Mouse (Mus musculus) hindbrain, embryonic 11.5 days (tissue): ENCODE results near the gene Nploc4. TPM values are rescaled to one million over a fixed set of nuclear protein-coding genes. Genes with fewer than 3 reads are reported as not detected.

ENCODE experiments used
- ATAC-seq: fragments of 200-750 bp; cut with Nextera tagmentation; 2 replicates; pipeline ENCODE4 v1.8.0; 2017; ENCODE audit warnings: mild to moderate bottlenecking, moderate TSS enrichment, moderate library complexity; ENCODE audit not compliant: low FRiP score
- DNase-seq: peaks from one replicate; pipeline ENCODE4 v3.0.0-alpha.2; 2015; ENCODE audit warnings: low spot score
- H3K27ac ChIP-seq: fragments of 300-500 bp; sonication (generic); 2 replicates; pipeline ENCODE4 v1.5.1; 2014; ENCODE audit warnings: mild to moderate bottlenecking, low read depth, low read length
- H3K27me3 ChIP-seq: fragments of 300-500 bp; sonication (generic); 2 replicates; pipeline ENCODE4 v1.6.1; 2014; ENCODE audit warnings: mild to moderate bottlenecking, low read length, moderate library complexity, mixed read lengths; ENCODE audit not compliant: control insufficient read depth, insufficient read depth
- H3K36me3 ChIP-seq: fragments of 300-500 bp; sonication (generic); 2 replicates; pipeline ENCODE4 v1.6.1; 2014; ENCODE audit warnings: mild to moderate bottlenecking, low read length, moderate library complexity, mixed read lengths; ENCODE audit not compliant: control insufficient read depth, insufficient read depth
- H3K4me1 ChIP-seq: fragments of 300-500 bp; sonication (generic); replicated peaks from 2 replicates; pipeline ENCODE4 v1.6.1; 2014; ENCODE audit warnings: low read length, mixed read lengths; ENCODE audit not compliant: control insufficient read depth, insufficient read depth
- H3K4me2 ChIP-seq: fragments of 300-500 bp; sonication (generic); replicated peaks from 2 replicates; pipeline ENCODE4 v1.6.1; 2014; ENCODE audit warnings: mild to moderate bottlenecking, low read depth, low read length
- H3K4me3 ChIP-seq: fragments of 300-500 bp; sonication (generic); 2 replicates; pipeline ENCODE4 v1.5.1; 2014; ENCODE audit warnings: low read depth, low read length
- H3K9ac ChIP-seq: fragments of 300-500 bp; sonication (generic); 2 replicates; pipeline ENCODE4 v1.6.1; 2014; ENCODE audit warnings: low read depth, low read length
- H3K9me3 ChIP-seq: fragments of 300-500 bp; sonication (generic); 2 replicates; pipeline ENCODE4 v1.6.1; 2016; ENCODE audit warnings: low read length; ENCODE audit not compliant: control insufficient read depth
- WGBS: fragments of 180-500 bp; shearing (Covaris S2); extraction: QIAGEN DNeasy Blood & Tissue Kit; methylation state at CpG from one replicate; pipeline ENCODE4 v1.1.7; 2014; 5-methylcytosine and 5-hydroxymethylcytosine counted together
- polyA plus RNA-seq: library from polyadenylated mRNA; unstranded; fragments of >200 nt; fragmentation: Nextera tagmentation; extraction: Ambion mirVana; gene quantifications from 2 replicates; pipeline ENCODE4 v1.2.1, GENCODE M21; 2014

Nploc4 gene
- polyA plus RNA-seq, 1 experiment from 2014 or later = 37.5 TPM

DNA sequence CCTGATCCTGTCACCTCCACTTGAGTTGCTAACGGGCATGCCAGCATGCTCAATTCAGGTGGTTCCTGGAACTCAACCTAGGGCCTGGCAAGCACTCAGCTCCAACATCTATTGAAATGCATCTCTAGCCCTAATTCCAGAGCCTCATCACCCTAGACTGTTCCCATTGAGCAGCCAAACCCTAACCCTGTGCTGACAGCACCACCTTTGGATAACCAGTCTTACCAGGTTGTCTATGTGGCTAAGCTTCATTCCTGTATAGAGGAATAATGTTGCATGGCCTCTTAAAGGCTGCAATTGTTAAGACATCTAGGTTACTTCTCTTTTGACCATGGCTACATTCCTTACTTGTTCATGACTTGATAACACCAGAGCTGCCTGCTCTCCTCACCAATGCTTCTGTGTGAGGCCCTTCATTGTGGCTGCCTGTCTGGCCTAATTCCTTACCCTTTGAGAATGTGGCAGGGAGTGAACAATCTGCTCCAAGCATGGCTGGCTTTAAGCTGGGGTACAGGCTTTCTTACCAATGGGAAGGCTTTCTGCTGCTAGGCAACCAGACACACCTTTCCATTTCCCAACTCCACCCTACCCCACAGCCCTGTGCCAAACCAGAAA lies 92.3 kb downstream of the Nploc4 start:
- DNase-seq (peak; percentile 54), ATAC-seq (no peak)
- no peak overlapping the region for H3K9ac ChIP-seq
- WGBS = 35% methylated on average over 1 of the region's 1 CpGs
- H3K4me2 ChIP-seq = peak overlapping the region; percentile 15
- H3K36me3 ChIP-seq = 0 out of 2 replicates have a peak, but pooled peaks cover 6% of the 10 kb centered on the region
- no peaks in the 10 kb centered on the region for H3K27me3 ChIP-seq
- H3K4me1 ChIP-seq = peaks cover 3% of the 10 kb centered on the region; the same call in 1 of the 2 replicates
- H3K27ac ChIP-seq = no peak overlapping the region
- H3K9me3 ChIP-seq = no peaks in the 10 kb centered on the region
- H3K4me3 ChIP-seq = peak overlapping the region; percentile 6; the same call in 1 of the 2 replicates

DNA sequence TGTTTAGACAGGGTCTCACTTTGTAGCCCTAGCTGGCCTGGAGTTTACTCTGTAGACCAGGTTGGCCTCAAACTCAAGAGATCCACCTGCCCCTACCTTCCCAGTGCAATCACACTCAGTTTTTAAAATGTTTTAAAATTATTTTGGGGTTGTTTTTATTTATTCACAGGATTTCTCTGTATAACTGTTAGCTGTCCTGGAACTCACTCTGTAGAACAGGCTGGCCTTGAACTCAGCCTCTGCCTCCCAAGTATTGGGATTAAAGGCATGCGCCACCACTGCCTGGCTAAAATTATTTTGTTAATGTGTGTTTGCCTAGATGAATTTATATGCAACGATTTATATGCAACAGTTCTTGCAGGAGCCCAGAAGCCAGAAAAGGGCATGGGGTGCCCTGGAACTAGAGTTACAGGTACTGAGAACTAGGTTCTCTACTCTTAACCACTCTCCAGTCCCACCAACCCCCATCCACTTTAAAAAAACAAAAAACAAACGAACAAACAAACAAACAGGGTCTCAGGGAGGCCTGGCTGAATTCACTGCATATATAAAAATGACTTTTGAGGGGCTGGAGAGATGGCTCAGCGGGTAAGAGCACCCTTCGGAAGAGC lies 93.1 kb downstream of the Nploc4 start:
- Histone ChIP-seq H3K27ac (no peak overlapping the region), H3K9me3 (no peaks in the 10 kb centered on the region), H3K36me3 (0 out of 2 replicates have a peak, but pooled peaks cover 6% of the 10 kb centered on the region), H3K9ac (no peak overlapping the region), H3K27me3 (no peaks in the 10 kb centered on the region), H3K4me3 (no peak overlapping the region), H3K4me1 (peaks cover under 1% of the 10 kb centered on the region; the same call in 1 of the 2 replicates), H3K4me2 (no peak overlapping the region)
- peak; percentile 49 for DNase-seq
- 63% methylated on average over 5 of the region's 5 CpGs for WGBS
- ATAC-seq = no peak

DNA sequence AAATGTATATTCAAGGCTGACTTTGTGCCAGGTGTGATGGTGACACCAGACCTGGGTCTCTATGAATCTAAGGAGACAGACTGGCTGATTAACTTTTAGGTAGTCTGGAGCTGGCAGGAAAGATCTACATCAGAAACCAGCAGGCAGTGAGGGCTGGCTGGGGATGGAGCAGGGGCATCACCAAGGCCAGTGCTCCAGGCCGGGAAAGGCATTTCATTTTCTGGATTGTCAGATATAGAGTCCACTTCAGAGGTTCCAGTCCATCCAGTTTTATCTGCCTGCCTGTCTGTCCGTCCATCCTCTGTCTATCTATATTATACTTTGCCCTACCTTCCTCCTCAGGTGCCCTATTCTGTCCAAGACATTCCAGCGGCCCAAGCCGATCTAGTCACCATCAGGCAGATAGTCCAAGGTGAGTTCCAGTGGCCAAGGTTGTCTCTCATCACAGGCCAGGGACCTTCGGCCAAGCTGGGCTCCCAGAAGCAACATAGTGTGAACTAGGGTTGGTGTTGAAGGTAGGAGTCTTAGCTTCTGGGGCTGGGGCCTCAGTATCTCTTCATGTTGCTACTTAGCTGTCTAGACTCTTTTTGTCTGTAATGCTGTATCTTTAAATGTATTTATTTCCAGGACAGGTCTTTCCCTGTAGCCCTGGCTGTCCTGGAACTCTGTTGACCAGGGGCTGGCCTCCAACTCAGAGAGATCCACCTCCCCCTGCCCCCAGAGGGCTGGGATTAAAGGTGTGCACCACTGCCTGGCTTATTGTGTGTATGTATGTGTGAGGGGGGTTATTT lies 93.8 kb downstream of the Nploc4 start:
- DNase-seq (peak; percentile 53), ATAC-seq (no peak)
- WGBS = 81% methylated on average over 5 of the region's 5 CpGs
- no peak overlapping the region for H3K27ac ChIP-seq
- H3K9me3 ChIP-seq = no peaks in the 10 kb centered on the region
- no peaks in the 10 kb centered on the region for H3K27me3 ChIP-seq
- no peak overlapping the region for H3K9ac ChIP-seq
- 0 out of 2 replicates have a peak, but pooled peaks cover 6% of the 10 kb centered on the region for H3K36me3 ChIP-seq
- H3K4me1 ChIP-seq = no peaks in the 10 kb centered on the region
- no peak overlapping the region for H3K4me3 ChIP-seq
- no peak overlapping the region for H3K4me2 ChIP-seq

DNA sequence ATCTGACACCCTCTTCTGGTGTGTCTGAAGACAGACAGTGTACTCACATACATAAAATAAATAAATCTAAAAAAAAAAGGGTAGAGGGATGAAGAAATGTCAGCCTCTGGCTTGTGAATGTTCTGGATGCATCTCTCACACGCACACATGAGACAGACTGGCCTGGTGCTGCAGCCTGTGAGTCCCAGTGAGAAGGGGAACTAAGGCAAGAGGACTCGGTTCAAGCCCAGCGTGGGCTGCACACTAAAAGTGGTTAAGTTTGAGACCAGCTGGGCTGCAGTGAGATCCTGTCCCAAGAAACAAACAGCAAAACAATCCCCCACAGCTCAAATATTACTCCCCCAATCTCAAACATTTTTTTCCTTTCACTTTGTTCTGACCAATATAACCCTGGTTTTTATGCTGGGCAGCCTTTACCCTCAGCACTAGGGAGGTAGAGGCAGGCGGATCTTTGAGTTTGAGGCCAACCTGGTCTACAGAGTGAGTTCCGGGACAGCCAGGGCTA lies 94.8 kb downstream of the Nploc4 start:
- 0 out of 2 replicates have a peak, but pooled peaks cover 6% of the 10 kb centered on the region for H3K36me3 ChIP-seq

DNA sequence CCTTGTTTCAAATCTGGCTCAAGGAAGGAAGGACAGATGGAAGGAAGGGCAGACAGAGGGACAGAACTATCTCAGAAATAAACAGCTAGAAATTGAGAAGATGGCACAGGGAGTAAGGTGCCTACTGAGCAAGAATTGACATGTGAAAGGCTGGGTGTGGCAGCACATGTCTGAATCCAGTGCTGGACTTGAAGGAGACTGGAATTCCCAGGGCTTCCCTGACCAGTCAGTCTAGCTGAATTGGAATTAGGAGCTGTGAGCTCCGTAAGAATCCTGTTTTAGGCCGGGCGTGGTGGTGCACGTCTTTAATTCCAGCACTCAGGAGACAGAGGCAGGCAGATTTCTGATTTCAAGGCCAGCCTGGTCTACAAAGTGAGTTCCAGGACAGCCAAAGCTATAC lies 95.8 kb downstream of the Nploc4 start:
- 0 out of 2 replicates have a peak, but pooled peaks cover 6% of the 10 kb centered on the region for H3K36me3 ChIP-seq
- no peak overlapping the region for H3K27ac ChIP-seq
- no peak for ATAC-seq
- no peaks in the 10 kb centered on the region for H3K27me3 ChIP-seq
- H3K4me1 ChIP-seq = no peaks in the 10 kb centered on the region
- H3K9me3 ChIP-seq = no peaks in the 10 kb centered on the region
- WGBS = 90% methylated on average over 4 of the region's 4 CpGs
- H3K9ac ChIP-seq = no peak overlapping the region
- no peak overlapping the region for H3K4me3 ChIP-seq
- no peak for DNase-seq
- no peak overlapping the region for H3K4me2 ChIP-seq

More for the DNA sequence above, 94.8 kb downstream of the Nploc4 start:
- Histone ChIP-seq H3K4me1 (no peaks in the 10 kb centered on the region), H3K27ac (no peak overlapping the region), H3K9ac (no peak overlapping the region), H3K9me3 (no peaks in the 10 kb centered on the region), H3K4me3 (no peak overlapping the region), H3K4me2 (no peak overlapping the region), H3K27me3 (no peaks in the 10 kb centered on the region)
- ATAC-seq (no peak), DNase-seq (no peak)
- WGBS = 91% methylated on average over 5 of the region's 5 CpGs

DNA sequence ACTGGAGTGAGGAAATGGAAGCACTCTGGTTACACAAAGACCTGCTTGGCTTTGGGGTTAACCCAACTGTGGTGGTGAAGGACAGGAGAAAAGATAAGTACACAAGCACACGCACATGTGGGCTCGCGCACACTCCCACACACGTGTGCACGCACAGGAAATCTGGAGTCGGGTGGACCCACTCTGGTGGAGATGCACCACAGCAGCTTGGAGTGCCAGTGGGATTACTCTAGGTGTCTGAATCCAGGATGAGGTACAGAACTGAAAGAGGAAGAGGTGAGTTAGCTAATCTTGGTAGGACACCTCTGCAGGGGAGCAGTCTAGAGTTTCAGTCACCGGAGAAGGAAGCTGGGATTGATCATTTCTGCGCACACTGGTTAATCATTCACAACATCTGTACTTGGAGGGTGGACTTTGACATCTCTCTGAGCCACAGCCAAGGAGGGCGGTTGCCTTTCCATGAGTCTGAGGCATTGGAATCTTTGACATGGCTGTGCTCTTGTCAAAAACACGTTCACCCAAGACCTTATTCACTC lies 97.5 kb downstream of the Nploc4 start:
- 0 out of 2 replicates have a peak, but pooled peaks cover under 1% of the 10 kb centered on the region for H3K36me3 ChIP-seq
- 85% methylated on average over 10 of the region's 10 CpGs for WGBS
- no peak overlapping the region for H3K27ac ChIP-seq
- no peak for DNase-seq
- no peak overlapping the region for H3K9ac ChIP-seq
- H3K4me2 ChIP-seq = no peak overlapping the region
- no peak for ATAC-seq
- H3K4me3 ChIP-seq = no peak overlapping the region
- H3K9me3 ChIP-seq = no peaks in the 10 kb centered on the region
- H3K27me3 ChIP-seq = no peaks in the 10 kb centered on the region
- H3K4me1 ChIP-seq = no peaks in the 10 kb centered on the region

DNA sequence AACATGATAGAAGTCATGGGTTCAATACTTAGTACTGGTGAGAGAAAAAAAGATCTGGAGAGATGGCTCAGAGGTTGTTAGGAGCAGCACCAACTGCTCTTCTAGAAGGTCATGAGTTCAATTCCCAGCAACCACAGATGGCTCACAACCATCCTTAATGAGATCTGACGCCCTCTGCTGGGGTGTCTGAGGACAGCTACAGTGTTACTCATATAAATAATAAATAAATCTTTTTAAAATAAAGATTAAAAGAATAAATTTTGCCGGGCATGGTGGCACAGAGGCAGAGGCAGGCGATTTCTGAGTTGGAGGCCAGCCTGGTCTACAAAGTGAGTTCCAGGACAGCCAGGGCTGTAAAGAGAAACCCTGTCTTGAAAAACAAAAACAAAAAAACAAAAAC lies 98.7 kb downstream of the Nploc4 start:
- Histone ChIP-seq H3K9ac (no peak overlapping the region), H3K4me3 (no peak overlapping the region), H3K27me3 (no peaks in the 10 kb centered on the region), H3K4me2 (no peak overlapping the region), H3K27ac (no peak overlapping the region), H3K36me3 (no peaks in the 10 kb centered on the region), H3K9me3 (no peaks in the 10 kb centered on the region), H3K4me1 (no peaks in the 10 kb centered on the region)
- no peak for ATAC-seq
- WGBS = 74% methylated on average over 3 of the region's 3 CpGs
- no peak for DNase-seq

DNA sequence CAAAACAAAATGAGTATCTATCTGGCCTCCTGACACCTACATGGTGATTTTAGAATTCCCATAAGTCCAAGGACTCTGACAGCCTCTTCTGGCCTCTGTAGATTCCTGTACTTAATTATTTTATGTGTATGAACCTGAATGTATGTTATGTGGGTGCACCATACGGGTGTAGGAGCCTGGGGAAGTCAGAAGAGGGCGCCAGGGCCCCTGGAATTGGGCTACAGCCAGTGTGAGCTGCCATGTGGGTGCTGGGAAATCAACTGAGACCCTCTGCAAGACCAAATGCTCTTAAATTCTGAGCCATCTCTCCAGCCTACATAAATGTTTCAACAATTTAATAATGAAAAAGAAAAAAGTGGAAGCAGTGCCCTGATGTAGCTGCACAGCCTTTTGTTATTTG lies 100.1 kb downstream of the Nploc4 start:
- H3K9me3 ChIP-seq = no peaks in the 10 kb centered on the region
- H3K4me3 ChIP-seq = no peak overlapping the region
- H3K9ac ChIP-seq = no peak overlapping the region
- DNase-seq = no peak
- WGBS = 41% methylated on average over 2 of the region's 2 CpGs
- no peaks in the 10 kb centered on the region for H3K36me3 ChIP-seq
- H3K27me3 ChIP-seq = no peaks in the 10 kb centered on the region
- H3K27ac ChIP-seq = no peak overlapping the region
- H3K4me2 ChIP-seq = no peak overlapping the region
- no peaks in the 10 kb centered on the region for H3K4me1 ChIP-seq
- no peak for ATAC-seq
